Mouse (Mus musculus) adrenal gland, adult 8-10 months (tissue): Measurements from ENCODE around the gene Gucd1. TPM values are rescaled to one million over a fixed set of nuclear protein-coding genes. Genes with fewer than 3 reads are reported as not detected.
"Not testable (repeated sequence)": the region's sequence is repeated elsewhere in the genome, so short reads cannot be mapped to it uniquely, and the experiment has no call there.

ENCODE experiments used
- DNase-seq: peaks from one replicate; pipeline ENCODE4 v3.0.0; 2022
- total RNA-seq, 4 experiments: library from RNA; stranded (reverse); gene quantifications; 2 replicates each; pipeline ENCODE4 v1.2.4; 2022

Gene Gucd1
- total RNA-seq, 4 experiments from 2014 or later, result 20.3 to 23.9 (median 23.2) TPM

DNA sequence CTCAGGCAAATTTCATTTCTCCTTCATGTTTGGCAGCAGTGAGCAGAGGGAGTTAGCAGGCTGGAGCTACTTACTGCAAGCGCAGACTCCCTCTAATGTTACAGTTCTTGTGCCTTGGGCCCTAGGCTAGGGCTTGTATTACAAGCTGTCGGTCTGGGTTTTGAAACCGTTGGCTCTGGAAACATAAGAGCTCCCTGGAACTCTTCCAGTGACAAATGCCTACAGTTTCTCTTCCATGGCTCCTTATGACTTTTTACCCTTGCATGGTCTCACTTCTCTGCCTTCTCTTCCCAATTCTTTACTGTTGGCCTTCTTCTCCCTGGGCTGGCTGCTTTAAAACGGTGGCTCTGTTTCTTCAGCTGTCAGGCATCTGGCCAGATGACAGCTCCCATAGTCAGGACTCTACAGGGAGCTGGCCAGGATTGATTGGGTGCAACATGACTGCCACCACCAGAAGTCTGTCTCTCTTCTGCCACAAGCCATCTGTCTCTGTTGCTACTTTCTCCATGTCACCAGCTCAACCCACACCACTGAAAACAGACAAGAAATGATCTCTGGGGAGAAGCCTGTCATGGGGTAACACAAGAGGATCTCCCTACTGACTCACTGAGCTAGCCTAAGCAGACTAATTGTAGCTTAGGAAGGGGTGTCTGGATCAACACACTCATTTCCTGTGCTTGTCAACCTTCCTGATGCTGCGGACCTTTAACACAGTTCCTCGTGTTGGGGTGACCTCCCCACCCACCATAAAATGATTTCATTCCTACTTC, 51.8 kb downstream of the Gucd1 start:
- no peak for DNase-seq

DNA sequence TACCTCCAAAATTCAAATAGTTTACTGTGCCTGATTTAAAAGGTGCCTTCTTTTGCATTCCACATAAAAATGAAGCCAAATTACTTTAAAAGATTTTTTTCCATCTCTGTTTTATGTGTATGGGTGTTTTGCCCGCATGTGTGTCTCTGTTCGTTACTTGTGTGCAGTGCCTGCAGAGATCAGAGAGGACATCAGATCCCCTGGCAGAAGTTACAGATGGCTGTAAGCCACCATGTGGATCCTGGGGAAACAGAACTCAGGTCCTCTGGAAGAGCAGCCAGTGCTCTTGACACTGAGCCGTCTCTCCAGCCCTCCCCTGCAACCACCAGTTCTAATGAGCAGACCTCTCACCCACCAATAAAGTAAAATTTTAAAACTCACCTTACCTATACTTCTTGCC, 55.0 kb downstream of the Gucd1 start:
- no peak for DNase-seq

DNA sequence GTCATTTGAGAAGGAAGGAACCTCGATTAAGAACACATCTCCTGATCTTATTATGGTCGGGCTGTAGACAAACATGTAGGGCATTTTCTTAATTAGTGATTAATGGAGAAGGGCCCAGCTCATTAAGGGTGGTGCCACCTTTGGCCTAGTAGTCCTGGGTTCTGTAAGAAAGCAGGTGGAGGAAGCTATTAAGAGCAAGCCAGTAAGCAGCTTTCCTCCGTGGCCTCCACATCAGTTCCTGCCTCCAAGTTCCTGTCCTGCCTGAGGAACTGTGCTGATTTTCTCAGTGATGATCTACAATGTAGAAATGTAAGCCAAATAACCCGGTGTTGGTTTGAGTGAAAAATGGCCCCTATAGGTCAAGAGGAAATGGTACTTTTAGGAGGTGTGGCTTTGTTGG, 59.4 kb downstream of the Gucd1 start:
- no peak for DNase-seq

DNA sequence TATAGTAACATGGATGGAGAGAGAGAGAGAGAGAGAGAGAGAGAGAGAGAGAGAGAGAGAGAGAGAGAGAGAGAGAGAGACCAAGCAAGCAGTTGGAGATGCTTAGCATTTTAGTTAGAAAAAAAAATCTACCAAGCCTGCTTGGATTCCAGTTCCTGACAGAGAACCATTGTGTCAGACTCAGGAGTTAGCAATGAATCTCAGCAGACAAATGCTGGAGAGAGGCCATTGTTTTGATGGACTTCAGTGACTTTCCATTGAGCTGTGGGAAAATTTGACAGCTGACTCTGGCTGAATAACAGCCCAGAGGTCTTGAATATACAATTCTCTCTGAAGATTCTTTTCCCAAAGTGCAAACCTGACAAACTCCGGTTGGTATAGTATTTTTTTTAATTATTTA, 59.9 kb downstream of the Gucd1 start:
- DNase-seq, result no peak

DNA sequence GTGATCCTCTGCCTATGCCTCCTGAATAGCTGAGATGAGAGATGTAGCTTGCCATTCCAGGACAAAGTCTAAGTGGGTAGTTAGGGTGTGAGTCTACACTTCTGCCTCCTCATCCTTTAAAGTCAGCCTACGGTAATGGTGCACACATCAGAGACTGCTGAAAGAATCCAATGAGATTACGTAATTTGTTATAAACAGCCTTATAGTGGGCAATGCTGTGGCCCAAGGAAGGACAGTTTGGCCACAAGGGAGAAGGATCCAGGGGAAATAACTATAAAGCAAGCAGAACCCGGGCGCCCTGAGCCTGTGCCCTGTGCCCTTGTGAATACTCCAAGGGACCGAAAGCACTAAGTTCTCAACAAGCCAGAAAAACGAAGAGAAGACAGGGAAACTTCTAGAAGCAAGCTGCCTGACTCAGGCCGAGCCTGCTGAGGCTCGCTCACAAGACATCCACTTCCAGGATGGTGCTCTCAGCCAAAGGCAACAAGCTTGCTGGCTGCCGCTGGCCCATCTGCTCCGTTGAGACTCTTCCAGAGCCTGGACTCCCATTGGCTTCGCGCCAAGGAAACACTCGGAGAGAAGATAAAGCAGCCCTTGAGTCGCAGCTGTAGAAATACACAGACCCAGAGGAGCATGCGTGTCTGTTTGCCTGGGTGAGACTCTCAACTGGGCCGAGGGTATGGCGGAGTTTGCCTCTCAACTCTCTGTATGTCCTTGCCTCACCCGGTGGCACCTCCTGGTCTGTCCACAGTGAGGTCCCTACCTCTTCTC, 61.5 kb downstream of the Gucd1 start:
- DNase-seq, result not testable (repeated sequence)

DNA sequence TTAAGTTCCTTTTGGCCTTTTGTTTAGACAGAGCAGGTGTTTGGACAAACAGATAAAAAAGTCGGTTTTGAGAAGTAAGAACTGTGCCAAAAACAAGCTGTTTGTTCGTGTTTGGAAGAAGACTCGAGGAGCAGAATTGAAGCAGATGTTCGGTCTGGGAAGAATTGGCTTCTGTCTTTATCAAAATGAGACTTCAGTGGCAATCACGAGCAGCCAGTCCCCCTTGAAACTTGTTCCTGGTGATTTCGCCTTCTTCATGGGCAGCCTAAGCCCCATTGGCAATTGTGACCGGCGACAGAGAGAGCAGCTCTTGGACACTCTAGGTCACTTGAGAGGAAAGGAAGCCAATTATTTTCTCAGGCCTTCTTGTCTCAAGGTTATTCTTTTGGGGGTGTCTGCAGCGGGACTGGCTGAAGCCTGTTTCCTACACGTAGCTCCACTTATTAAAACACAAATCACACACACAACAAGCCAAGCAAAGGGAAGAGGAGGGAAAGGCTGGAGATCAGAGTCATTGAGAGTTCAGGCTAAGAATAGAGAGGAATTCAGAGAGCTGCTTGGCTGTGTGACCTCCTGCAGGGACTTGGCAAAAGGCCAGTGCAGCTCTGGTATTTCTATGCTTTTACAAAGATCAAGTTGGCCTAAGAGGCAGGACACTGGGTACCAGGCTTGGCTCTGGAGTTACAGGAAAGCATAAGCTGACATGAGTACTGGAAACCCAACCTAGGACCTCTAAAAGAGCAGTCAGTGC, 66.6 kb downstream of the Gucd1 start:
- DNase-seq, result peak; percentile 58

DNA sequence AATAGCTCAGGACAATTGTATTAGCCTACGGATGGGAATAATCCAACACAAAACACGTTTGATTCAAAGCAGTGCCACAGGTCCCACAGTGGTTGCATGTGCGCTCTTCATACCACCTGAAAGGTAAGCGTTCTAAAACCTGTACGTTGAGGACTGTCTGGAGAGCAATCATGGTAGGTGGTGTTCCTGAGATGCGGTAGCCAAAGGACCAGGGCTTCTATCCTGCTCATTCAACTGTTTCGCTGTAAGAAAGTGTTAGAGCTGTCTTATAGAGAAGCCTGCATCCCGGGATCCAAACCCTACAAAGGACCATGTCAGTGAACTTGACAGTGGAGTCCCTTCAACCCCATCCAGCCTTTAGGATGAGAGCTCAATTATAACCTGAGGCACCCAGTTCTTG, 67.4 kb downstream of the Gucd1 start:
- no peak for DNase-seq

DNA sequence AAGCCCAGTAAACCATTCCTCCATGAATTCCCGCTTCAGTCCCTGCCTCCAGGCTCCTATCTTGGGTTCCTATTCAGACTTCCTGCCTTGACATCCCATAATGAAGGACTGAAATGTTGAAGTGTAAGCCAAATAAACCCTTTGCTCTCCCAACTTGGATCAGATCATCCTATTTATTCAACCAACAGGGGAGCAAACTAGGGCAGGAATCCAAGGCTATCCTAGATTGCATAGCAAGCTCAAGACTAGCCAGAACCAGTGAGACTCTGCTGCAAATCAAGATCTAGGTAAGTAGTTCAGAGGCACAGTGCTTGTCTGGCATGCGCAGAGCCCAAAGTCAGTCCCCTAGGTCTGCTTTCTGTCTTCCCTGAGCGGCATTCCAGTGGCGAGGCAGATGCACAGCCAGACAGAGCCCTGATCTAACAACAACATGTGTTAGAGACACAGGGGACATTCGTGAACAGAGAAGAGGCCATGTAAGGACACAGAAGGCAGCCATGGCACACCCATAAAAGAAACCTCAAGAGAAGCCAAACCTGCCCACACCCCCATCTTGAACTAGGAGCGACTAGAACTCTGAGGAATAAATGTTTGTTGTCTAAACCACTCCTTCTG, 68.9 kb downstream of the Gucd1 start:
- no peak for DNase-seq

DNA sequence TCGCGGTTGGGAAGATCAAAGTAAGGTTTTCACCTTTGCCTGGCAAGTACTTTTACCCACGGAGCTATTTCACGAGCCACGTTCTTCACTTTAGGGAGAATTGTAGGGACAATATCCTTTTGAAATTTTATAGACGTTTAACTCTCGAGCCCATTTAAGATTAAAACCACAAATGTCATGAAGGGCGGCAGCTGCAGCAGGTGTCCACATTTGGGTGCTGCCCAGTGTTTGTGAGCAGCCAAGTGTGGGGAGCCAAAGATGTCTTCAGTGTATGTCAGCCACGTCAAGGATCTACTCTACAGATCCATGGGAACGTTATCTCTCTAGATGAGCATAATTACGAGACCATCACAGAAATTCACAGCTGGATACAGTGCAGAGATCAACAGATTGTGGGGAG, 70.3 kb downstream of the Gucd1 start:
- DNase-seq, result no peak

DNA sequence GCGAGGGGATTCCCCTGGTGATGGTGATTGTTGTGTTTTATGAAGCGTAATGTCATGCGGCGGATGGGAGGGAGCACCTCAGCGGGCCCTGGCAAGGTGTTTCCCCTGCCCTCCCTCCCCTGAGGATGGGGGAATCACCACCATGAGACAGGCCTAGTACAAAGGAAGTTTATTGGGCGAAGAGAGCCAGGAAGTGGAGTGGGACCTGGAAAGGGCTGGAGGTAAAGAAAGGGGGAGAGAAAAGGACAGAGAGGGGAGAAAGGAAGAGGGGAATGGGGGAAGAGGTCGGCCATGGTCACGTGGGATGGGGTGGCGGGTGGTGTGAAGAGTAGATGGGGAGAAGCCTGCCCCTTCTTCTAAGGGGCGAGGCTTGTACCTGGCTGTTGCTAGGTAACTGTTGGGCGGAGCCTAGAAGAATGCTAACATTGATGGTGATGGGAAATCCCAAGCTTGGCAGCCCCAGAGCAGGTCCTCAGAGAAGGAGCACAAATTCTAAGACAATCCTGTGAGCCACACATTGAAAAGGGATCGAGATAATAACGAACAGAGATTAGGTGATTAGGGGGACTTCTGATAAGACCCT, 71.2 kb downstream of the Gucd1 start:
- no peak for DNase-seq

DNA sequence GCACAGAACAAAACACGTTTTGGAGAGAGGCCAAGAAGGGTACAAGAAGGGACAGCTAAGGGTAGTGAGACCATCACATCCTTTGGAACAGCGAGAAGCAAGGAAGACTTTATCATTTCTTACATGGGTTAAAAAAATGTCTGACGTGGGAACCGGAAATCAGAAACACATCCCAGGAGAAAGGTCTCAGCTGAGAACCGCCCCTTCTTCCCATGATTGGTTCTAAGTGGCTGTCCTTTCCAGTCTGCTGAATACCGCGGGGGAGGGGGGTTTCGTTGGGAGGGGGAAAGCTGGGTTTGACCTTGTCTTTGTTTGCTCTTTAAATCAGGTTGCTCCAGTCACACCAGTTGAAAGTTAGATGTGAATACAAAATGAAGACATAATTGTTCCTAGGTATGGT, 72.7 kb downstream of the Gucd1 start:
- no peak for DNase-seq

DNA sequence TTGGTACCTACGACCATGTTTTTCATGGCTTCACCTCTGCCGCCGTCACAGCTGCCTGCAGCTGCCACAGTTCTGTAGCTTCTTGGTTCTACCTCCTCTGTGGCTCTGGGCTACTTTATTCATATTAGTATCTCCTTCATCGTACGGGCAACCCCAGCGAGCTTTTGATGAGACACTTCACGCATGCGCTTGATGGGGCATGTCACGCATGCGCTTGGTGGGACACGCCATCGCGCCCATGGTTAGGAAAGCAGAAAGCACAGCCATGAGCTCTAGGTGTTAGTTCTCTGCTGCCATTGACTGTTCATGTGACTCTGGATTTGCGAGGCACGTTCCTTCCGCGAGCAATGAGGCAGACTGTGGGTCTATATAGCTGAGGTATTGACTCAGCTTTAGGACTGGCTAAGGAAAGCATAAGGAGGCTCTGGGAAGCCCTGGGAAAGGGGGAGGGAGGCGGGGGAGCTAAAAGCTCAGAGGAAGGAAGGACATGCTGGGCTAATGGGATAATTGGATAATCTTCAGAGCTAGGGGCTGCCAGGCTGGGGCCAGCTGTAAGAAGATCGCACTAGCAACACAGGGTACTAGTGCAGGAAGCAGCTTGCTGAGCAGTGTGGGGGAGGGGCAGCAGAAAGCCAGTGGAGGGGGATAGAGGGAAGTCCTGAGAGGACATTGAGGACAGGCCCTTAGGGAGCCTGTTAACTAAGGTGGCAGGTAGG, 73.5 kb downstream of the Gucd1 start:
- no peak for DNase-seq

DNA sequence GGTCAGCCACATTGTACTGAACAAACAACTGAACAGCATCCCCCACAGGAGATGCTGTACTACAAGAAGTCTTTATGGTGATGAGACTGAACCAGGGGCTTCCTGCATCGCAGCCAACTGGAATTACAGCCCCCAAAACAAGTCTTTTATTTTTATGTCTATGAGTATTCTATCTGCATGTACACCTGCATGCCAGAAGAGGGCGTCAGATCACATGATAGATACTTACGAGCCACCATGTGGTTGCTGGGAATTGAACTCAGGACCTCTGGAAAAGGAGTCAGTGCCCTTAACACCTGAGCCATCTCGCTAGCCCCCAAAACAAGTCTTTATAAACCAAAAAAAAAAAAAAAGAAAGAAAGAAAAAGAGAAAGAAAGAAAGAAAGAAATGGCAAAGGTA, 74.8 kb downstream of the Gucd1 start:
- no peak for DNase-seq

DNA sequence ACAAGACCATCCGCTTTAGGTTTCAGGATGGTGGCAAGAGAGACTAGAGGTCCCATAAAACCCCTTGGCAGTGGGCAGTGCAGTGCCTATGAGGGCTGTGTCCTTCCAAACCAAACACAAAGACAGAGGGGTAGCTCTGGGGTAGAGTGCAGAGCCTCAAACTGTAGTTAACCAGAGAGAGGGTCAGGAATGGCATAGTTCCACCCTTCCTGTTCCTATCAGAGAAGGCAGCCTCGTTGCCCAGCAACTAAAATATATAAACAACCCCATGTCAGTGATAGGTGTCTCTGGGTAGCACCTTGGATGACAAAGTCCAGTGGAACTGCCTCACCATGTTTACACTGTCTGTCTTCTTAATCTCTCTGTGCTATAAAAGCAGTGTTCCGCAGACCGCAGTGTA, 76.0 kb downstream of the Gucd1 start:
- DNase-seq, result no peak

DNA sequence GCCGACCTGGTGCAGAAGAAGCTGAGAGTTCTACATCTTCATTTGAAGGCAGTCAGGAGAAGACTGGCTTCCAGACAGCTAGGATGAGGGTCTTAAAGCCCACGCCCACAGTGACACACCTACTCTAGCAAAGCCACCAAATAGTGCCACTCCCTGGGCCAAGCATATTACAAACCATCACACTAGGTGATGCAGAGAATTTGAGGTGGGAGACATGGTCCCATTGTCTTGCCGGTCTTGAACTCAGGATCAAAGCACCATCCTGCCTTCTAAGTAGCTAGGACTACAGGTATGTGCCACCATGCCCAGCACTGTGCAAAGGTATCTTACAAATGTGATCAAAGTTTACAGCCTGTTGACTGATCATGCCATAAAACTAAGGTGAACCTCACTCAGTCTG, 77.0 kb downstream of the Gucd1 start:
- DNase-seq, result no peak

DNA sequence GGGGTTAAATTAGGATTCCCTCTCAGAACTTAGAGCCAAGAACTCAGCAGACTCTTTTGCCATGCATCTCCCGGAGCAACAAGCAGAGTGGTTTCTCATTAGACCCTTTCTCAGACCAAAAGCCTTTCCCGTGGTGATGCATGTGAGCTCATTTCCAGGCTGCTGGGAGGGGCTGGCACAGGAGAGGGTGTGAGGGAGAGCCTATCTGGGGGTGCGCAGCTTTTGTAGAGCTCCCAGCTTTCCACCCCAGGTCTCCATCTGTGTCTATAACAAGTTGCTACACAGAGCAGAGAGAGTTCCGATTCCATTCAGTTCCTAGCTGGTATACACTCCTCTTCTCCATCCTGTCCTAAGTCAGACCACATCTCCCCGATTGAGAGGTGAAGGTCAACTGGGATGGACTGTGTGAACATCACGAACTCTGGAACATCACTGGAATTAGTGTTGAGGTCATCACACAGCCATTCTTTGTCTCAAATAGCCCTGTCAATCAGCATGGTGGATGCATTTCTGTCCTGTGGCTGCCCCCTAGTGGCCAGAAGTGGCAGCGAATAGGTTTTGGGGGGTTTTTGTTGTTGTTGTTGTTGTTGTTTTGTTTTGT, 78.5 kb downstream of the Gucd1 start:
- no peak for DNase-seq

DNA sequence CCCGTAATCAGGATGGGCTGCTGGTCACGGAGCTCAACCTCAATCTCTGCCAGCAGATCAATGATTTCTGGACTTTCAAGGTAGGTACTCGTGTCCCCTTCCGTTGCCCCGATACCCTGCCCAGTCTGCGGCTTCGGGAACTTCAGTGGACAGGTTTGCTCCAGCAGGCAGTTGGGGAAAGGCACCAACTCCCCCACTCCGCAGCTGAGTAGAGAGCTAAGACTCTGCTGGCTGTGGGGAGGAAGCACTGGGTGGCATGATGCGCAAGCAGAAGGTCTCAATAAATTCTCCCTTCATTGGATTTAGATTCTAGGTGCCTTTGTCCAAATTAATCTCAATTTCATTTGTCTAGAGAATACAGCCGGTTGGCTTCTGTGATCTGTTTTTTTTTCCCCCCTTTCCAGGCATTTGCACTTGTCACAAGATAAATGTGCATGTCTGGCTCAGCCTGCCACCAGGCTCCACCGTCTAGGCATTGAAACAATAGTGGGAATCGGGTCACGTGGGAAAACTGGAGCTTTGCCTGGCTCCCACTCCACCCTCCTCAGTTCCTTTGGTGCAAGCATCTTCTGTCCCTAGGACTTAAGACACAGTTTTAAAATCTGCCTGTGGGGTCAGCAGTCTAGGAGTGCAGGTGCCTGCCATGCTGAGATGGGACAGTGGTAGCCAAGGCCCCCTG, 79.5 kb downstream of the Gucd1 start:
- DNase-seq, result peak; percentile 38

DNA sequence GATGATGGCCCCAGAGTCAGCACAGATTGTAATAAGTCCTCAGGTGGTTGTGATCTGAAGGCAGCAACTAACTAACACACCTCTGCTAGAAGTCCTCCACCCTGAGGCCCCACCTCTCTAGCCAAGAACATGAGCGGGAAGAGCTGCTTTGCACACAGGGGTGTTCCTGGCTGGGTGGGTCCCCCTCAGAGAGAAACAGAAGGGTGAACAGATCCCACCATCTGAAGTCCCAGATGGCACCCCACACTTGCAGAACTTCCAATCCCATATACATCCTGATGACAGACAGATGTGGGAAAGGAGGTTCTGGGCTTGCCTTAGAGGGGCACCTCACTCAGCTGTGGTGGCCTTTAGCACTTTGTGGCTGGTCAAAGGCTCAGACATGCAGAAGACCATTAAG, 80.5 kb downstream of the Gucd1 start:
- DNase-seq, result no peak

DNA sequence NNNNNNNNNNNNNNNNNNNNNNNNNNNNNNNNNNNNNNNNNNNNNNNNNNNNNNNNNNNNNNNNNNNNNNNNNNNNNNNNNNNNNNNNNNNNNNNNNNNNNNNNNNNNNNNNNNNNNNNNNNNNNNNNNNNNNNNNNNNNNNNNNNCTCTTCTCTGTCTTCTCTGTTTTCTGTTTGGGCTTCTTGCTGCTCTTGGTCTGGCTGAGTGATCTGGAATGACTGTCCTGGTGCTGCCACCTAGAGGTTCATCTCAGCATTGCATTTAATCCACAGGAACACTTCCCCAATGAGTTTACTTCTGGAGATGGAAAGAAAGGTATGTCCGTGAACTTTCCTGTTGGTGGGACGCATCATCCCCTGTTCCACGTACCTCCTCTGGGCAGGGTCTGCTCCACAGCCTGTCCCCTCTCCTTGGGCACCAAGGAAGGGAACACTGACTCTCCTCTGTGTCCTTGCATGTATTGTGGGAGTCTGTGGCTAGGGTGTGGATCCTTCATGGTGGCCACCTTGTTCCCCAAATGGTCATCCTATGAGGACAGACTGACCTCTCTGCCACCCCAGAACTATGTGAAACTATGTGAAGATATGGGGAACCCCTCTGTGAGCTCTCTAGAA, 81.1 kb downstream of the Gucd1 start:
- DNase-seq, result peak; percentile 55

DNA sequence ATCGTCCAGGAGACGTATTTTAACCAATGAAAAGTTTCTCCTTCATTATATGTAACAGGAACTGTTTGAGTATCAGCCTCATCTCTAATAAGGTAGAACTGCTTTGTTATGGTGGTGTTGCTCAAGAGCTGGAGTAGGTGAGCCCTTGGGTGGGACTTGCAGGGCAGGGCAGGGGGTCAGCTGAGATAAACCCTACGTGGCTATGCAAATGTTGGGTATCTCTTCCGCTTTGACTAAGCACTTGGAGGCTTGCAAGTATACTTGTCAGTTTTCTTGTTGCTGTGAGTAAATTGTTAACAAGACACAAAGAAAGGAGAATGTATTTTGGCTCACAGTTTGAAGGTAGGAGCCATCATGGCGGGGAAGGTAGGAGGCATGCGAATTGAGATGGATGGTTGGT, 87.1 kb downstream of the Gucd1 start:
- no peak for DNase-seq
